Mouse (Mus musculus) liver, postnatal 0 days (tissue): ENCODE measurements around the gene Siah3.

Experiments
- CTCF ChIP-seq: sonication (generic); IDR thresholded peaks from 2 replicates; pipeline ENCODE4 v1.5.1; 2016; ENCODE audit warnings: antibody characterized with exemption, low read depth
- EP300 ChIP-seq: IDR thresholded peaks from 2 replicates; pipeline ENCODE4 v1.6.1; 2016; ENCODE audit warnings: antibody characterized with exemption, low read depth, mild to moderate bottlenecking

GRCm38 (mm10) chr14:75409772-75410171 lies 46.0 kb upstream of the Siah3 start:
- TF ChIP-seq CTCF (no peak), EP300 (no peak)
